Mouse (Mus musculus) kidney, adult 2 months (tissue): Measurements from ENCODE around the gene Gbx2. TPM values are rescaled to one million over a fixed set of nuclear protein-coding genes. Genes with fewer than 3 reads are reported as not detected.

ENCODE experiments used
- DNase-seq: peaks from one replicate; pipeline ENCODE4 v3.0.0; 2021
- H3K27ac ChIP-seq: fragments of 200-500 bp; 2 replicates; pipeline ENCODE4 v1.5.1; 2012; ENCODE audit warnings: low read depth, low read length, control low read depth, inconsistent platforms; ENCODE audit not compliant: insufficient read depth
- H3K27me3 ChIP-seq: fragments of 200-500 bp; replicated peaks from 2 replicates; pipeline ENCODE4 v1.6.1; 2012; ENCODE audit warnings: mild to moderate bottlenecking, moderate library complexity, low read length, inconsistent platforms; ENCODE audit not compliant: control insufficient read depth, insufficient read depth
- H3K36me3 ChIP-seq: fragments of 200-500 bp; 2 replicates; pipeline ENCODE4 v1.6.1; 2012; ENCODE audit warnings: mild to moderate bottlenecking, moderate library complexity, low read length, inconsistent platforms; ENCODE audit not compliant: control insufficient read depth, insufficient read depth
- H3K4me1 ChIP-seq: fragments of 200-500 bp; 2 replicates; pipeline ENCODE4 v1.6.1; 2011; ENCODE audit warnings: low read length; ENCODE audit not compliant: control insufficient read depth, insufficient read depth
- H3K4me3 ChIP-seq: fragments of 200-500 bp; 2 replicates; pipeline ENCODE4 v1.5.1; 2011; ENCODE audit warnings: mild to moderate bottlenecking, low read depth, low read length, control low read depth; ENCODE audit not compliant: insufficient read depth
- CTCF ChIP-seq: fragments of 200-500 bp; conservative IDR thresholded peaks from 2 replicates; pipeline ENCODE4 v1.5.1; 2011; ENCODE audit warnings: low read depth, mild to moderate bottlenecking, control low read depth, low read length, moderate library complexity, mixed read lengths; ENCODE audit not compliant: insufficient read depth, insufficient read length
- POLR2A ChIP-seq: fragments of 200-500 bp; IDR thresholded peaks from one replicate; pipeline ENCODE4 v1.6.1; 2011; ENCODE audit warnings: low read depth, low read length, control low read depth
- WGBS: fragments of 180-500 bp; shearing (Covaris S2); methylation state at CpG from one replicate; pipeline ENCODE4 v1.1.7; 2018; 5-methylcytosine and 5-hydroxymethylcytosine counted together
- polyA plus RNA-seq: library from polyadenylated mRNA; depleted of rRNA; stranded (reverse); fragments of >200 nt; gene quantifications from 2 replicates; pipeline ENCODE4 v1.2.3, GENCODE M21; 2012

Gene Gbx2
- polyA plus RNA-seq, 1 experiment: not detected

DNA sequence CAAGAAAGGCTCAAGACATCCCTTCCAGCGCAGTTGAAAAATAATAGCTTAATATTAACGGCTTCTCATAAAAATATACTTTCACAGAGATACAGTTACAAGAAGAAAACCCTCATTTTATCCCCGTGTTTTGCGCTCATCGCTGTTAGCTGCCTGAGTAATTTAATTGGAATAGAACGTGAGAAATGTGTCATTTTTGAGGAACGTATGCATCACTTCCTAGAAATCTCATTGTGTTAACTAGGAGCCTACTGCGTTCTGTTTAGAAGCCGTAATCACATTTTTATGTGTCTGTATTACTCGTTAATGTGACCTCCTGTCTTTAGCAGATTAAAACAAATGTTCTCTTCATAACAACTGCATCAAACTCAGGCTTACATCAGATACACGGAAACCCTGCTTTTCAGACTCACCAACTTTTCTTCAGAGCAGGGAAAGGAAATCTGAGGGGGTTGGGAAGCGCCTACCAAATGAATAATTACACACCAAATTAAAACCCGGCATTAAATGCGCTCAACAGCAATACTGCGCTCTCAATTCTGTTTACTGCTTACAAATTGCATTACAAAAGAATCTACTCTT, 11.5 kb upstream of the Gbx2 start:
- Histone ChIP-seq H3K4me1 (no peaks in the 10 kb centered on the region), H3K27ac (no peak overlapping the region), H3K27me3 (peaks cover 11% of the 10 kb centered on the region), H3K36me3 (no peaks in the 10 kb centered on the region), H3K4me3 (no peak overlapping the region)
- 14% methylated on average over 15 of the region's 15 CpGs for WGBS
- TF ChIP-seq CTCF (no peak), POLR2A (no peak)
- no peak for DNase-seq

DNA sequence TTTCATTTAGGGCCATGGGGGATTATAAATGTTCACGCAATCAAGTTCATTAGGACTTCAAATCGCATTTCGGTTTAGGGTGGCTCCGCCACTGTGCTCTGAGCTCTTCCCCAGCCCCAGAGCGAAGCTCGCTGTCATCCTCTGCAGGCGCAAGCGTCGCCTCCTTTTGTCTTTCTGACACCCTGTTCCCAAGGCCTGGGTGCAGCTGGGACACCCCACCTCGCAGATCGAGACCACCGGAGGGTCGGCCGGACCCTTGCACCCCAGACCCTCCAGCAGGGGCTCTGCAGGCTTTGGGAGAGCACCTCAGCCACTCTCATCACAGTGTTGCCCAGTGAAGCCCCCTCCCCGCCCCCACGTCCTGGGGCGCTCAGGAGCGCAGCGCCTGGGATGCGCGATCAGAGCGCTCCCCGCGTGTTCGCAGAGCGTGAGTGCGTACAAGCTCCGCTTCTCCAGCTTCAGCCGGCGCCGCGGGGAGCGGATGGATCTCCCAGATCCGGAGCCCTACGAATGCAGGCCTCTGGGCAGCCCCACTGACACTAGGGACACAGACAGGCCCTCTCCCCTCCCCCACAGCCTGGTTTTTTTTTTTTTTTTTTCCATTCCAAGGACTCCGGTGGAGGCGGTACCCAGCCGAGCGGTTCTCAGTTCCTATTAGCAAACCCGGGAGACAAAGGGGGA, 10.9 kb upstream of the Gbx2 start:
- peaks cover 11% of the 10 kb centered on the region for H3K27me3 ChIP-seq

DNA sequence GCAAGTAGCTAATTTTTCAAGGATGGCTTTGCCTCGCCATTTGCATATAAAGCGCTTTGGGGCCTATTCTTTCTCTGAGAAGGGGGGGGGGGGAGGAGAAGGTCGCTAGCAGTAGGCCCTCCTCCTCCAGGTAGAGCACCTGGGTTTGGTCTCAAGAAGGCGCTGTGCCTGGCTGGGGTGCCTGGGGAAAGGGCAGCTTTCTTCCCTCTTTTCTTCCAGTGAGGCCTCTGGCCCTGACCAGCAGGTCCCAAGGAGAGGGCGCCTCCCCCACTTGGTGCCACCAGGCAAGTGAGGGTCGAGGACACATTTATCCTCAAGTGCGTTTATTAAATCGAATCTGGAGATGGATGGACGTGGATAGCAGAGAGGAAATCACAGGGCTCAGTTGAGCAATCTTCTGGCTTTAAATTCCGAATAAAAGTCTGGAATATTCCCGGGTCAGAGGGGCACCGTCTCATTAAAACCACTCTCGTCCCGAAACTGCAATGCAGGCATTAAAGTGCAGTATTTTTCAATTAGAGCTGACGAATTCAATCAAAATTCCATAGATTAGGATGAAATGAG, 10.1 kb upstream of the Gbx2 start:
- H3K36me3 ChIP-seq: no peaks in the 10 kb centered on the region
- peaks cover 11% of the 10 kb centered on the region for H3K27me3 ChIP-seq
- no peak overlapping the region for H3K4me3 ChIP-seq
- DNase-seq: no peak
- TF ChIP-seq POLR2A (no peak), CTCF (no peak)
- no peaks in the 10 kb centered on the region for H3K4me1 ChIP-seq
- 29% methylated on average over 15 of the region's 15 CpGs for WGBS
- H3K27ac ChIP-seq: no peak overlapping the region

More for the DNA sequence above, 10.9 kb upstream of the Gbx2 start:
- H3K4me3 ChIP-seq: no peak overlapping the region
- DNase-seq: no peak
- H3K4me1 ChIP-seq: no peaks in the 10 kb centered on the region
- H3K27ac ChIP-seq: no peak overlapping the region
- H3K36me3 ChIP-seq: no peaks in the 10 kb centered on the region
- 4% methylated on average over 40 of the region's 40 CpGs for WGBS
- TF ChIP-seq POLR2A (no peak), CTCF (no peak)

DNA sequence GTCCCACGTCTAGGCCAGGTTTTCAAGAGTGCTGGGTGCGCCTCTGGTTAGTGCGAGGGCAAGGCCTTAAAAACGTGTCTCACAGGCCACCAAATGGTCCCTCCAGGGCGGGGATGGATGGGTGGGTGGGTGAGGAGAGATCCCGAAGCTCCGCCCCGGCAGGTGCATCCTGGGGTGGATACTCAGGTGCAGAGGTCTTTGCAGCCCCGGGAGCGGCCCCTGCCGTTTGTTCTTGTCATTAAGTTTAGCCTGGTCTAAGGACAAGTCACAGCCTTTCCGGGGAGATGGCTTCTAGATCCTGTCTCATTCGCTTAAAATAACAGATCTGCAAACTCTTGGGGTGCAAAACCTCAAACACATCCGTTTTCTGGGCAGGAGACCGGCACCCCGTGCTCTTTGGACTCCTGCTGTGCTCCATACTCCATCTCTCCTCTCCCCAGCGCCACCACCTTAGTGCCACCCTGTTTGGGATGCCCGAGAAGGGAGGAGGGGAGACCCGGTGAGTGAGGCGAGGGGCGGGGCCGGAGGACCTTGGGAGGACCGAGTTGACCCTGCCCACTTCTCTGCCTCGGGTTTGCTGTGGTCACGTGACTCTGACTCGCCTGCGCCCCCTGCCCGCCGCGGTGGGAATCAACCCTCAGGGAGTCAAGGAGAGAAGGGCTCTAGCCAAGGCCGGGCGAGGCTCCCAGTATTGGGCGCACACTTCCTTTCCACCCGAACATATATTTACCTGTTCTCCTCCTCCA, 9.2 kb upstream of the Gbx2 start:
- Histone ChIP-seq H3K36me3 (no peaks in the 10 kb centered on the region), H3K4me1 (no peaks in the 10 kb centered on the region), H3K27ac (no peak overlapping the region), H3K4me3 (no peak overlapping the region), H3K27me3 (peaks cover 13% of the 10 kb centered on the region)
- no peak for TF ChIP-seq POLR2A
- peak; percentile 71 for TF ChIP-seq CTCF
- DNase-seq: peak; percentile 80
- 6% methylated on average over 34 of the region's 34 CpGs for WGBS

DNA sequence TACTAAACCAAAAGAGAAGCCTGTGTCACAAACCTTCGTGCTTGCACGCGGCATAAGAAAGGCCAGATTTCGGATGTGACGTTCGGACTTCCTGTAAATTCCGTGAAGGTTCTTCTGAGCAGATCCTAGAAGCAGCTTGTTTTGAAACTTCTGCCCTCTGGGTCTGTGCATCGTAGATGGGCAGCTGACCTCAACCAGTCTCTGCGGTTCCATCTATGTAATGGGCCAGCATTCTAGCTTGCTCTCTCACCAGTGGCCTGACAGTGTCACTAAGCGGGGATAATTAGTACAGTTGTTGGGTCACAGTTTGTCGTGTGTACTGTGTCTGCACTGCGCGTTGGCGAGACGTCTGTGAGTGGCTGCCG, 8.6 kb upstream of the Gbx2 start:
- H3K27ac ChIP-seq: no peak overlapping the region
- H3K4me3 ChIP-seq: no peak overlapping the region
- no peak for TF ChIP-seq CTCF
- TF ChIP-seq POLR2A: no peak
- H3K27me3 ChIP-seq: peaks cover 13% of the 10 kb centered on the region
- no peaks in the 10 kb centered on the region for H3K4me1 ChIP-seq
- H3K36me3 ChIP-seq: no peaks in the 10 kb centered on the region
- no peak for DNase-seq
- 37% methylated on average over 16 of the region's 16 CpGs for WGBS

DNA sequence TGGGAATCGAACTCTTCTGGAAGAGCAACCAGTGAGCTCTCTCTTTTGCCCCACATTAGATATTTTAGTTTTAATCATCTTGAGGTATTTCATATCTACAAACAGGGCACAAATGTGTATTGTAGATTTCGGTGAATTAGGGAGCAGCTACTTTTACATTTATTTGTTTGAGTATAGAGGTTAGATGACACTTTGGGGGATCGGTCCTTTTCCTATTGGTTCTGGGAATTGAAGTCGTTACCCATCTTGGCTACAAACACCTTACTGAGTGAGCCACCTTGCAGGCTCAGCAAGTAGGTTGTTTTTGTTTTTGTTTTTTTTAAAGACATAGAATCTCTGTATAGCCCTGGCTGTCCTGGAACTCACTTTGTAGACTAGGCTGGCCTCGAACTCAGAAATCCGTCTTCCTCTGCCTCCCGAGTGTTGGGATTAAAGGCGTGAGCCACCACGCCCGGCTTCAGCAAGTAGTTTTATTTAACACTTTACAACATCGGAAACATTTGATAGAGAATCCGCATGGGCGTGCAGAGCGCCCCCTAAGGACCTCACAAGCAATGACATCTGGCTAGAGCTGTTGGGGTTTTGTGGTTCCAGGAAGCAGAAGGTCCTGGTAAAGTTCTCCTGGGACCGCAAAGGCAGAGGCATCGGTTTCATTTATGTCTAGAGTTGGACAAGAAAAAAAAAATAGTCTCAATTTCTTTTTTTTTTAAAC, 8.1 kb upstream of the Gbx2 start:
- TF ChIP-seq POLR2A (no peak), CTCF (peak; percentile 44)
- peaks cover 13% of the 10 kb centered on the region for H3K27me3 ChIP-seq
- H3K36me3 ChIP-seq: no peaks in the 10 kb centered on the region
- no peaks in the 10 kb centered on the region for H3K4me1 ChIP-seq
- DNase-seq: no peak
- 51% methylated on average over 16 of the region's 16 CpGs for WGBS
- no peak overlapping the region for H3K27ac ChIP-seq
- no peak overlapping the region for H3K4me3 ChIP-seq
